Mouse (Mus musculus) kidney, embryonic 14.5 days (tissue): Measurements from ENCODE around the gene Mthfd1l. TPM values are rescaled to one million over a fixed set of nuclear protein-coding genes. Genes with fewer than 3 reads are reported as not detected.
A peak's percentile ranks its signal among the peaks of the same experiment; 100 is the strongest.

Experiments used
- ATAC-seq: fragments of 200-750 bp; cut with Nextera tagmentation; 2 replicates; pipeline ENCODE4 v1.8.0; 2017; ENCODE audit warnings: moderate number of reproducible peaks, mild to moderate bottlenecking, moderate TSS enrichment, moderate library complexity; ENCODE audit not compliant: low FRiP score, low TSS enrichment
- H3K27ac ChIP-seq: fragments of 300-500 bp; sonication (generic); 2 replicates; pipeline ENCODE4 v1.5.1; 2014; ENCODE audit warnings: low read depth, mild to moderate bottlenecking, low read length, moderate library complexity, mixed read lengths
- H3K27me3 ChIP-seq: fragments of 300-500 bp; sonication (generic); 2 replicates; pipeline ENCODE4 v1.6.1; 2014; ENCODE audit warnings: mild to moderate bottlenecking, low read length; ENCODE audit not compliant: control insufficient read depth, insufficient read depth
- H3K36me3 ChIP-seq: fragments of 300-500 bp; sonication (generic); 2 replicates; pipeline ENCODE4 v1.6.1; 2014; ENCODE audit warnings: low read length, mixed read lengths; ENCODE audit not compliant: control insufficient read depth, insufficient read depth
- H3K4me1 ChIP-seq: fragments of 300-500 bp; sonication (generic); 2 replicates; pipeline ENCODE4 v1.6.1; 2014; ENCODE audit warnings: low read length, mixed read lengths; ENCODE audit not compliant: control insufficient read depth, insufficient read depth
- H3K4me2 ChIP-seq: fragments of 300-500 bp; sonication (generic); replicated peaks from 2 replicates; pipeline ENCODE4 v1.6.1; 2014; ENCODE audit warnings: low read depth, mild to moderate bottlenecking, low read length
- H3K4me3 ChIP-seq: fragments of 300-500 bp; sonication (generic); 2 replicates; pipeline ENCODE4 v1.5.1; 2014; ENCODE audit warnings: mild to moderate bottlenecking, low read length
- H3K9ac ChIP-seq: fragments of 300-500 bp; sonication (generic); 2 replicates; pipeline ENCODE4 v1.6.1; 2014; ENCODE audit warnings: low read depth, mild to moderate bottlenecking, low read length, moderate library complexity
- H3K9me3 ChIP-seq: fragments of 300-500 bp; sonication (generic); 2 replicates; pipeline ENCODE4 v1.6.1; 2016; ENCODE audit warnings: low read length; ENCODE audit not compliant: control insufficient read depth
- WGBS: fragments of 180-500 bp; shearing (Covaris S2); extraction: QIAGEN DNeasy Blood & Tissue Kit; methylation state at CpG from one replicate; pipeline ENCODE4 v1.1.7; 2014; 5-methylcytosine and 5-hydroxymethylcytosine counted together
- polyA plus RNA-seq: library from polyadenylated mRNA; unstranded; fragments of >200 nt; fragmentation: Nextera tagmentation; extraction: Ambion mirVana; gene quantifications from 2 replicates; pipeline ENCODE4 v1.2.1, GENCODE M21; 2014

The Mthfd1l gene
- polyA plus RNA-seq, 1 experiment from 2014 or later = 20.2 TPM

DNA sequence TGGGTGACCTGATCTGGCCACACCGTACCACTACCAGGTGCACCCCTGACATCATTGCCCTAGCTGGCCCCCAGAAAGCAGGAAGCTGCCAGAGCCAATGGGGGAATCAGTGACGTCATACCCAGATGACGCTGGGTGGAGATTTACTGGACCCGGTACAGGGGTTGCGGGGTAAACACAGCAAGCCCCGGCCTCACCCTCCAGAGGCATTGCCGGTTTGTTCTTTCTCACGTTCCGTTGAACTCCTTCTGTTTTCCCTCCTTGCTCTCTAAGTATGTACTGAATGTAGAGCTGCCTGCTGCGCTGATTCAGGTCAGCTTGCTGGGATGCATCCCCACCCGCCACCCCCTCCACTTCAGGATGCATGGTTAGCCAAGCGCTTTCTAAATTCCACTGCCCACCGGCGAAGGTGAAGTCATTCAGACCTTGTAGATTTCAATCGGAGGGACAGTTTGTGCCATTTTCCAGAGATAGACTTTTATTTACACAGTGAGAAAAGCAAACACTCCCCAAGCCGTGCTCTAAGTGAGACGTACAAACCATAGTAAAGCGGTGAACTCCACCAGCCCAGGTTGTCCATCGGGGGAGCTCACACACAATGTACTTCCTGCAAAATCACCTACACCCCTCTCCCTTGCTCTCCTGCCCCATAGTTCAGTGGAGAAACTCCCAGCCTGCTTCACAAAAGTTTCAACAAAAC lies 138.3 kb downstream of the Mthfd1l start:
- H3K4me2 ChIP-seq = peak overlapping the region; percentile 33
- H3K36me3 ChIP-seq = no peaks in the 10 kb centered on the region
- 29% methylated on average over 19 of the region's 19 CpGs for WGBS
- peak overlapping the region; percentile 77 for H3K27ac ChIP-seq
- 0 out of 2 replicates have a peak overlapping the region, but pooled peaks have one; percentile 9 for H3K4me3 ChIP-seq
- ATAC-seq = peak; percentile 59
- H3K27me3 ChIP-seq = no peaks in the 10 kb centered on the region
- H3K9me3 ChIP-seq = no peaks in the 10 kb centered on the region
- H3K9ac ChIP-seq = 0 out of 2 replicates have a peak overlapping the region, but pooled peaks have one; percentile 23
- H3K4me1 ChIP-seq = peaks cover 48% of the 10 kb centered on the region

GRCm38 (mm10) chr10:4111795-4112139 lies 138.8 kb downstream of the Mthfd1l start:
- 57% methylated on average over 8 of the region's 8 CpGs for WGBS
- H3K4me1 ChIP-seq = peaks cover 46% of the 10 kb centered on the region
- H3K4me2 ChIP-seq = no peak overlapping the region
- H3K9ac ChIP-seq = no peak overlapping the region
- no peaks in the 10 kb centered on the region for H3K9me3 ChIP-seq
- no peaks in the 10 kb centered on the region for H3K27me3 ChIP-seq
- H3K27ac ChIP-seq = peak overlapping the region; percentile 77; the same call in 1 of the 2 replicates
- ATAC-seq = no peak
- no peak overlapping the region for H3K4me3 ChIP-seq
- H3K36me3 ChIP-seq = no peaks in the 10 kb centered on the region

DNA sequence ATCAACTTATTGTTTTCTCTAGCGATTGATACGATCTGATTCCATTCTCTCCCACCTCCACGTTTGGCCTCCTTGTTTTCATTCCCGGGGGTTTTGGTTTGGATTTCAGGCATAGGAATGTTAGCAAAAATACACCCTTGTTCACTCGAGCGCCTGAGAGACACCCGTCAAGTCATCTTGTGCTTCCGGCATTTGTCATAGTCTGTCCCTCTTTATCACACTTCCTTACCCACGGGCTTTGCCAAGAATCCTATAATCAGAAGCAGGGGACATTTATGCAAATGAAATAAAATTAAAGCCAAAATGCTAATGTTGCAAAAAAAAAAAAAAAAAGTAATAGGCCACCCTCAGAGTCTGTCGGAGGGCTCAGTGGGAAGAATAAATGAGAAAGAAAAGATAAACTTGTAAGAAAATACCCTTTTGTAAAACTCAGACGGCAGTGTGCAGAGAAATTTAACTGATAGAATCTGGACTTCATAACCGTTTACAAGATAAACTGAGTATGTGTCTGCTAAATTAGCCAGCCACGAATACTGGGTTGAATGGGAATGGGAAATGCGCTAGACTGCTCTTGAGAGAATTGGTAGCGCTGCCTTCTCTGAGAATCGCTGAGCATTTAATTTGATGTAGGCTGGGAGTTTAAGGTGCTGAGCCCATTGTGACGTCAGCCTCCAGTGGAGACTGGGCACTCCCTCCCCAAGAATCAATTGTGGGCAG lies 139.9 kb downstream of the Mthfd1l start:
- Histone ChIP-seq H3K36me3 (no peaks in the 10 kb centered on the region), H3K27me3 (no peaks in the 10 kb centered on the region), H3K4me3 (no peak overlapping the region), H3K27ac (peak overlapping the region; percentile 4; the same call in 1 of the 2 replicates), H3K9me3 (no peaks in the 10 kb centered on the region), H3K4me1 (peaks cover 49% of the 10 kb centered on the region), H3K4me2 (no peak overlapping the region), H3K9ac (no peak overlapping the region)
- ATAC-seq = no peak
- whole genome bisulfite sequencing = 47% methylated on average over 17 of the region's 17 CpGs

- Histone ChIP-seq H3K27me3 (no peaks in the 10 kb centered on the region), H3K36me3 (no peaks in the 10 kb centered on the region), H3K4me3 (no peak overlapping the region), H3K9ac (no peak overlapping the region), H3K4me2 (no peak overlapping the region), H3K27ac (peak overlapping the region; percentile 4; the same call in 1 of the 2 replicates), H3K4me1 (peaks cover 51% of the 10 kb centered on the region), H3K9me3 (no peaks in the 10 kb centered on the region)
- 92% methylated on average over 5 of the region's 5 CpGs for WGBS
- no peak for ATAC-seq
Observed at GRCm38 (mm10) chr10:4113328-4113658, 140.4 kb downstream of the Mthfd1l start.

DNA sequence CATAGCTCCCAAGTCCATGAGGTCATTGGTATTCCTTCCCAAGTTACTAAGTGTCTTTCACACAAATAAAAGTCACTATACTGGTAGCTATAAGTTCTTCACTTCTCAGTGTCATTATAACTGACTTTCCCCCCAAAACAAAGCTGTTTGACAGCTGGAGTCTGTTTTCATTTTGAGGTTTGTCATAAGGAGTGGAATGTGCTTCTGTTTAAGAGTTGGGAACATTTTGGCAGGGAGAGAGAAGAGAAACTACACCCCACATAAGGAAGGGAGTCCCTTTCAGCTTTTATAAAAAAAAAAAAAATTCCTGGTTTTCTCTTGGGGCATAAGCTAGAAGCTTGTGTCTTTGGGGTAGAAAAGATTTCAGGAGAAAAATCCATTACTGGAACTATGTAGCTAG lies 143.7 kb downstream of the Mthfd1l start:
- H3K36me3 ChIP-seq = no peaks in the 10 kb centered on the region
- 0 out of 2 replicates have a peak overlapping the region, but pooled peaks have one; percentile 17 for H3K4me2 ChIP-seq
- H3K27me3 ChIP-seq = no peaks in the 10 kb centered on the region
- no peak for ATAC-seq
- no peaks in the 10 kb centered on the region for H3K9me3 ChIP-seq
- peak overlapping the region; percentile 87 for H3K27ac ChIP-seq
- peaks cover 48% of the 10 kb centered on the region for H3K4me1 ChIP-seq
- H3K9ac ChIP-seq = no peak overlapping the region
- no peak overlapping the region for H3K4me3 ChIP-seq

DNA sequence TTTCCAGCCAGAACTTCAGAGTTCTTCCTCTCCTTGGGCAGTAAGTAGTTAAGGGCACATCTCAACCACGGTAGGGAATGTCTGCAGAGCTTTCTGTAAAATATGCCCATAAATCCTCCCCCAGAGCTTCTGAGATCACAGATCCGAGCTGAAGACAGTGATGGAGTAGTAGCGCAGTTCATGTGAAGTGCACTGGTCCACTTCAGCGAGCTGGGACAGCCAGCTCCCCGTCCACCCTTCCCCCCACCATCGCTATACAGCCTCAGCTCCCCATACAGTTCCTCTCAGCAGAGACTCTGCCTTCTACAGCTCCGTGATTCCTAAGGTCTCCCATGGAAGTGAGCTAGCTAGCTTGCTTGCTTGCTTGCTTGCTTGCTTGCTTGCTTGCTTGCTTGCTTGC lies 144.2 kb downstream of the Mthfd1l start:
- WGBS = 5% methylated on average over 7 of the region's 7 CpGs
- H3K27me3 ChIP-seq = no peaks in the 10 kb centered on the region
- no peaks in the 10 kb centered on the region for H3K9me3 ChIP-seq
- no peaks in the 10 kb centered on the region for H3K36me3 ChIP-seq
- H3K4me2 ChIP-seq = 0 out of 2 replicates have a peak overlapping the region, but pooled peaks have one; percentile 17
- H3K4me3 ChIP-seq = no peak overlapping the region
- ATAC-seq = peak; percentile 94
- no peak overlapping the region for H3K9ac ChIP-seq
- peaks cover 44% of the 10 kb centered on the region for H3K4me1 ChIP-seq
- H3K27ac ChIP-seq = peak overlapping the region; percentile 87

- Histone ChIP-seq H3K27me3 (no peaks in the 10 kb centered on the region), H3K4me1 (peaks cover 33% of the 10 kb centered on the region), H3K4me2 (no peak overlapping the region), H3K36me3 (no peaks in the 10 kb centered on the region), H3K9ac (no peak overlapping the region), H3K27ac (no peak overlapping the region), H3K4me3 (no peak overlapping the region), H3K9me3 (no peaks in the 10 kb centered on the region)
- ATAC-seq = no peak
- 46% methylated on average over 4 of the region's 4 CpGs for WGBS
Observed at GRCm38 (mm10) chr10:4119287-4119686, 146.4 kb downstream of the Mthfd1l start.

- Histone ChIP-seq H3K9me3 (no peaks in the 10 kb centered on the region), H3K4me3 (no peak overlapping the region), H3K9ac (no peak overlapping the region), H3K27ac (peak overlapping the region; percentile 74; the same call in 1 of the 2 replicates), H3K4me2 (no peak overlapping the region), H3K36me3 (no peaks in the 10 kb centered on the region), H3K27me3 (no peaks in the 10 kb centered on the region), H3K4me1 (peaks cover 44% of the 10 kb centered on the region)
- WGBS = 72% methylated on average over 10 of the region's 10 CpGs
- ATAC-seq = no peak
Observed at GRCm38 (mm10) chr10:4120708-4121107, 147.8 kb downstream of the Mthfd1l start.

DNA sequence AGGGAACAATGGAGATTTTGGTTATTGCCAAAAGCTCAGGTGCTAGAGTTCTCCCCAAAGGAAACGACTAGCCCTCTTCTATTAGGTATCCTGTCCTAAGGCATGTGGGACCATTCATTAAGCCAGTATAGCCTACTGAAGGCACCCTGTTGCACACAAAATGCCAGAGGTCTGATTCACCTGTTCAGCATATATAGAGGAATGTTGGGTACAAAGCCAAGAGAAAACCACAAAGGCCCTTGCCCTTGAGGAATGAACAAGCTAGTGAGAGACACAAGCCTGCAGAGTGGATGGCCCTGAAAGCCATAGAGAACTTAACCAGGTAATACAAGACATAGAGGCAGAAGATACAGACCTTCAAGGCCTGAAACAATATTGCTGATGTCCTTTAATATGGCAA lies 148.3 kb downstream of the Mthfd1l start:
- H3K9ac ChIP-seq = no peak overlapping the region
- peak overlapping the region; percentile 74; the same call in 1 of the 2 replicates for H3K27ac ChIP-seq
- no peaks in the 10 kb centered on the region for H3K36me3 ChIP-seq
- no peaks in the 10 kb centered on the region for H3K9me3 ChIP-seq
- no peaks in the 10 kb centered on the region for H3K27me3 ChIP-seq
- 84% methylated on average over 1 of the region's 1 CpGs for WGBS
- H3K4me1 ChIP-seq = peaks cover 45% of the 10 kb centered on the region
- no peak for ATAC-seq
- no peak overlapping the region for H3K4me2 ChIP-seq
- H3K4me3 ChIP-seq = no peak overlapping the region
